Mouse (Mus musculus) liver, embryonic 14.5 days (tissue): ENCODE measurements around the gene Dbr1.

Source experiments
- CTCF ChIP-seq: IDR thresholded peaks from 2 replicates; pipeline ENCODE4 v1.5.1; 2016; ENCODE audit warnings: antibody characterized with exemption, low read depth, control low read depth
- EP300 ChIP-seq: IDR thresholded peaks from 2 replicates; pipeline ENCODE4 v1.6.1; 2016; ENCODE audit warnings: antibody characterized with exemption, low read depth

DNA sequence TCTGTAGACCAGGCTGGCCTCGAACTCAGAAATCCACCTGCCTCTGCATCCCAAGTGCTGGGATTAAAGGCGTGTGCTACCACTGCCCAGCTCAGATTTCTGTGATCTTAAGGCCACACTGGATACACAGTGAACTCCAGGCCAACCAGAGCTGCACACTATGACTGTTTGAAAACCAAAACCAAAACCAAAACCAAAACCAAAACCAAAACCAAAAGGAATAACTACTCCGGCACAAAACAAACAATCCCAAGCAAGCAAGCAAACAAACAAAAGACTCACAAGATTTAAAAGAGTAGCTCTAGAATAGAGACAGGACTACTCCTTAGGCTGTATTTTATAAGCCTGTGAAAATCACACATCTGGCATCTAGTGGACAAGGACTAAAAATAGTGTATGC lies 15.2 kb upstream of the Dbr1 start:
- TF ChIP-seq CTCF = no peak
- TF ChIP-seq EP300 = no peak
